Comparison of ENCODE assay signal across 8 mouse cellular contexts in the genomic region with DNA sequence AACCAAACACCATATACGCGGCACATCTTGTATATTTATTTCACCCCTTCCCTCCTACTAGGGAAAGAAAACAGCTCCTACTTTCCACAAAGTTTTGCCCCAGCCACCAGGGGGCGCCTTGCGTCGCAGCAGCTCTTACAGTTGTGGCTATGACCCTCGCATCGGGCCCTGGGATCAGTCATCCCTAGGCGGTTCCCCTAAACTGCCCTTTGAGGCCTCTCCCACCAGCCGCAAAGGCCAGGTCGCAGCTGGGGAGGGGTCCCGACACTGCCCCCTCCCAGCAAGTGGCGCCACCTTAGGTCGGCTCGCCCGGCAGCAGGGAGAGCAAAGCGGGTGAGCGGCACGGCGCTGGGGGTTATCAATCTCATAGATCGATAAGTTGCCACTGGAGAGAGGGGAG. TPM values are rescaled to one million over a fixed set of nuclear protein-coding genes. Genes with fewer than 3 reads are reported as not detected.
DNase-seq lines count a peak whose midpoint lies in the region; ATAC-seq lines count a peak whose summit lies in the region.

No protein-coding gene starts in this region.

- H3K4me3 ChIP-seq in intestine, embryonic 16.5 days (ENCODE audit: low read length): peak overlapping the region; percentile 80
- H3K4me3 ChIP-seq in liver, embryonic 16.5 days (ENCODE audit: low read depth, low read length): no peak overlapping the region
- peak overlapping the region; percentile 82 for H3K4me3 ChIP-seq in neural tube, embryonic 15.5 days (replicated peaks)

- H3K9ac ChIP-seq in intestine, embryonic 16.5 days (ENCODE audit: low read depth, low read length): peak overlapping the region; percentile 53; the same call in 1 of the 2 replicates
- no peak overlapping the region for H3K9ac ChIP-seq in liver, embryonic 16.5 days (ENCODE audit: low read depth, low read length)
- no peak overlapping the region; the same call in 1 of the 2 replicates for H3K9ac ChIP-seq in neural tube, embryonic 15.5 days (replicated peaks)

- no peak for ATAC-seq in intestine, embryonic 16.5 days
- no peak for ATAC-seq in liver, embryonic 16.5 days (ENCODE audit: low read depth)
- no peak for ATAC-seq in neural tube, embryonic 15.5 days (ENCODE audit: low FRiP score)
- no peak for ATAC-seq in erythroblast, adult 5-6 weeks (replicated peaks; ENCODE audit: low FRiP score, poor library complexity, severe bottlenecking)

- no peaks in the 10 kb centered on the region for H3K36me3 ChIP-seq in intestine, embryonic 16.5 days (ENCODE audit: control insufficient read depth, insufficient read depth, low read length)
- no peaks in the 10 kb centered on the region for H3K36me3 ChIP-seq in liver, embryonic 16.5 days (ENCODE audit: control insufficient read depth, insufficient read depth)
- H3K36me3 ChIP-seq in neural tube, embryonic 15.5 days: no peaks in the 10 kb centered on the region

- 1% methylated on average over 19 of the region's 20 CpGs for WGBS in intestine, embryonic 16.5 days
- under 1% methylated on average over 20 of the region's 20 CpGs for WGBS in liver, embryonic 16.5 days (ENCODE audit: insufficient replicate concordance)
- 2% methylated on average over 20 of the region's 20 CpGs for WGBS in neural tube, embryonic 15.5 days

- no peak overlapping the region for H3K27ac ChIP-seq in intestine, embryonic 16.5 days (ENCODE audit: low read length)
- H3K27ac ChIP-seq in liver, embryonic 16.5 days (ENCODE audit: low read length): no peak overlapping the region
- peak overlapping the region; percentile 94 for H3K27ac ChIP-seq in neural tube, embryonic 15.5 days (replicated peaks)

- H3K27me3 ChIP-seq in intestine, embryonic 16.5 days (replicated peaks; ENCODE audit: control insufficient read depth, insufficient read depth, low read length): peaks cover 36% of the 10 kb centered on the region
- H3K27me3 ChIP-seq in liver, embryonic 16.5 days (ENCODE audit: control insufficient read depth, insufficient read depth, low read depth, low read length): peaks cover 78% of the 10 kb centered on the region
- H3K27me3 ChIP-seq in neural tube, embryonic 15.5 days (replicated peaks): peaks cover 10% of the 10 kb centered on the region; the same call in 1 of the 2 replicates

- DNase-seq in right cerebral cortex, postnatal 14 days: peak; percentile 55
- no peak for DNase-seq in right cerebral cortex, postnatal 36 days (ENCODE audit: low spot score in 2 of 2)
- DNase-seq in cerebellum, adult 8-10 months: peak; percentile 47
- DNase-seq in gastrocnemius, adult 8-10 months (ENCODE audit: low spot score in 2 of 2): peak; percentile 39 to 53

- H3K9me3 ChIP-seq in intestine, embryonic 16.5 days (ENCODE audit: control insufficient read depth, low read length): no peaks in the 10 kb centered on the region
- H3K9me3 ChIP-seq in liver, embryonic 16.5 days (replicated peaks; ENCODE audit: control insufficient read depth, low read length): no peaks in the 10 kb centered on the region
- no peaks in the 10 kb centered on the region for H3K9me3 ChIP-seq in neural tube, embryonic 15.5 days (replicated peaks)

- peaks cover 24% of the 10 kb centered on the region for H3K4me1 ChIP-seq in intestine, embryonic 16.5 days (ENCODE audit: control insufficient read depth, insufficient read depth, low read length)
- H3K4me1 ChIP-seq in liver, embryonic 16.5 days (ENCODE audit: control insufficient read depth, low read depth, low read length): no peaks in the 10 kb centered on the region; the same call in none of the 2 replicates
- H3K4me1 ChIP-seq in neural tube, embryonic 15.5 days: peaks cover 50% of the 10 kb centered on the region

- H3K4me2 ChIP-seq in intestine, embryonic 16.5 days (ENCODE audit: low read depth, low read length): peak overlapping the region; percentile 96
- peak overlapping the region; percentile 27; the same call in 1 of the 2 replicates for H3K4me2 ChIP-seq in liver, embryonic 16.5 days (ENCODE audit: low read depth, low read length)
- H3K4me2 ChIP-seq in neural tube, embryonic 15.5 days: peak overlapping the region; percentile 79

RNA-seq across cellular contexts. Expression of a gene that starts 1.7 kb away (rescaled TPM):
- total RNA-seq in gastrocnemius, adult 8-10 months (2022): 10 to 100 TPM in 3 of 4 experiments, 1 to 10 TPM in 1; 8.4 to 14.8 (median 13.9) TPM
- polyA plus RNA-seq in intestine, embryonic 16.5 days (2015; fragmentation: Nextera tagmentation; extraction: Ambion mirVana): 2.4 and 2.5 TPM in 2 replicates
- polyA plus RNA-seq in liver, embryonic 16.5 days (2015; fragmentation: Nextera tagmentation; extraction: Ambion mirVana): 0.29 and 0.46 TPM in 2 replicates
- 16.5 and 18.5 TPM in 2 replicates for polyA plus RNA-seq in neural tube, embryonic 15.5 days (2015; fragmentation: Nextera tagmentation; extraction: Ambion mirVana)
- total RNA-seq in erythroblast, adult 5-6 weeks (2015; ENCODE audit: low replicate concordance): not detected in 2 replicates
- total RNA-seq in erythroblast, adult 5-6 weeks (2017; ENCODE audit: low replicate concordance): 3.2 TPM in 1 of 2 replicates, not detected in the other

Comparison
In these comparisons a context has a peak if more than half of its experiments do, and no peak if none do; other contexts are left out.
1. DNase-seq: peak in right cerebral cortex, postnatal 14 days (single experiment), cerebellum, adult 8-10 months (single experiment) and gastrocnemius, adult 8-10 months (2 of 2); none in right cerebral cortex, postnatal 36 days (0 of 2).
2. H3K4me2 ChIP-seq: peak in every context shown above with its lines; median percentile 96 in intestine, embryonic 16.5 days; 79 in neural tube, embryonic 15.5 days; 27 in liver, embryonic 16.5 days.